Mouse (Mus musculus) MEL (cell line): ENCODE measurements around the gene Kcnh3.

Experiments
- CTCF ChIP-seq, 3 experiments: IDR thresholded peaks in 2 of 3; conservative IDR thresholded peaks in 1 of 3; 2 replicates each; pipeline ENCODE4 v1.5.1; 2011 to 2012; ENCODE audit warnings: low read length in 3 of 3, low read depth in 2 of 3, mild to moderate bottlenecking in 2 of 3, improper control_type of control experiment in 1 of 3, inconsistent platforms in 1 of 3, mixed read lengths in 1 of 3, moderate library complexity in 1 of 3; ENCODE audit not compliant: control insufficient read depth in 1 of 3, insufficient read depth in 1 of 3, poor library complexity in 1 of 3, severe bottlenecking in 1 of 3
- ELF1 ChIP-seq: IDR thresholded peaks from 2 replicates; pipeline ENCODE4 v1.6.1; 2014; ENCODE audit warnings: low read depth, mild to moderate bottlenecking, inconsistent platforms, low read length, improper control_type of control experiment, moderate library complexity
- EP300 ChIP-seq, 2 experiments: IDR thresholded peaks; 2 replicates each; pipeline ENCODE4 v1.6.1; 2011; ENCODE audit warnings: improper control_type of control experiment in 2 of 2, low read length in 2 of 2, low read depth in 1 of 2, mild to moderate bottlenecking in 1 of 2
- KAT2A ChIP-seq: conservative IDR thresholded peaks from 2 replicates; pipeline ENCODE4 v1.6.1; 2012; ENCODE audit warnings: low read depth, low read length, improper control_type of control experiment, inconsistent platforms
- POLR2A ChIP-seq, 2 experiments: IDR thresholded peaks; 2 replicates each; pipeline ENCODE4 v1.6.1; 2011 to 2012; ENCODE audit warnings: low read length in 2 of 2, mild to moderate bottlenecking in 2 of 2, control low read depth in 1 of 2, improper control_type of control experiment in 1 of 2, low read depth in 1 of 2, moderate library complexity in 1 of 2; ENCODE audit not compliant: control insufficient read depth in 1 of 2, insufficient read depth in 1 of 2, poor library complexity in 1 of 2
- ZMIZ1 ChIP-seq: IDR thresholded peaks from 2 replicates; pipeline ENCODE4 v1.6.1; 2012; ENCODE audit warnings: low read depth, mild to moderate bottlenecking, inconsistent platforms, low read length, improper control_type of control experiment, moderate library complexity

- no peak for TF ChIP-seq POLR2A (IDR thresholded peaks at IDR 0.05; ENCODE audit: control insufficient read depth in 1 of 2, insufficient read depth in 1 of 2, low read depth in 1 of 2, low read length in 2 of 2, poor library complexity in 1 of 2)
- TF ChIP-seq CTCF (IDR thresholded peaks at IDR 0.05 in 2 of 3, conservative IDR thresholded peaks at IDR 0.05 in 1 of 3; ENCODE audit: control insufficient read depth in 1 of 3, insufficient read depth in 1 of 3, low read depth in 2 of 3, low read length in 3 of 3, poor library complexity in 1 of 3, severe bottlenecking in 1 of 3): no peak
- TF ChIP-seq ELF1: no peak
- TF ChIP-seq ZMIZ1: no peak
- no peak for TF ChIP-seq EP300 (IDR thresholded peaks at IDR 0.05; ENCODE audit: low read depth in 1 of 2, low read length in 2 of 2)
- no peak for TF ChIP-seq KAT2A
These were observed 29.6 kb upstream of the Kcnh3 start for GRCm38 (mm10) chr15:99195043-99195442.
